Mouse (Mus musculus) Muller cell, postnatal 12 days (primary cell): ENCODE data around the gene Rhebl1.

Experiments used
- DNase-seq: peaks from one replicate; pipeline ENCODE4 v3.0.0-alpha.2; 2015; ENCODE audit errors: inconsistent ontology term

Rhebl1 gene

DNA sequence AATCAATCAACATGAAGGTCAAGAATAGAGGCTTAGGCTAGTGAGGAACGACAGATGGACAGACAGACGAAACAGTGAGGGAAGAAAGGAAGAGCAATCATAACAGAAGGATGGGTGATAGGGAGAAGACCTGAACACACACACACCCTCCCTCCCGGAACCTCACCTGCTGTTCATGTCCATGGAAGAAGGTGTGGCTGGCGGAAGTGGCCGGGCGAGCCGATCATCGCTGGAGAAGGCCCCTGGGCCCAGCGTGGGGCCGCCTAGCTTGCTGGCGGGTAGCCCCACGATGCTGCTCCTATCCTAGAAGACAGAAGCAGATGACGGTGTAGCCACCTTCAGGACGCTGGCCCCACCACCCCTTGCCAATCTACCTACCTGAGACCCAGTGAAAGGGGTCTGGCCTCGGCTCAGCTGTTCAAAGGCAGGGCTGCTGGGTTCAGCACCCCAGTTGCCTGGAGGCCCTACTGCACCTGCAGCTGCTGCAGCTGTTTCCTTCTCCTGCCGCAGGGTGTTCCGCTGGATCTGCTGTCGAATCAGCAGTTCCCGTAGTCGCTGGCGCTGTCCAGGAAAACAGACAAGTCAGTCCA, 43.0 kb downstream of the Rhebl1 start:
- DNase-seq: no peak

DNA sequence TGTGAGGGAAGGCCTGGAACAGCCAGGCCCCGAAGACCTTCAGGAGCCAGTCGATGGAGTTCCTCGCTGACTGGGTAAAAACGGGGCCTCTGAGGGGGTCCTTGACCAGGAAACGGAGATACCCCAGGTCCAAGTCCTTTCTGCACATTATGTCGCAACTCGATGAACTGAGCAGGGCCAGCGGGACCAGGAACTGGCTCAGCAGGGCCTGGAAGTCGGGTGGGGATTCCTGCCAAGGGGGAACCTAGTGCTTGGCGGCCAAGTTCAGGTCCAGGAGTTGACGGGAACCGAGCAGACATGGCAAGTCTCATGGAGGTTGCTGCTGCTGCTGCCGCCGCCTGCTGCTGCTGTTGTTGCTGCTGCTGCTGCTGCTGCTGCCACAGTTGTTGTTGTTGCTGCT, 43.7 kb downstream of the Rhebl1 start:
- no peak for DNase-seq

- DNase-seq: no peak
Observed at GRCm38 (mm10) chr15:98849956-98850600, 44.3 kb downstream of the Rhebl1 start.

GRCm38 (mm10) chr15:98849165-98849564, 45.2 kb downstream of the Rhebl1 start:
- DNase-seq: no peak

- DNase-seq: no peak
Observed at GRCm38 (mm10) chr15:98846140-98846539, 48.2 kb downstream of the Rhebl1 start.

- DNase-seq: no peak
Observed at GRCm38 (mm10) chr15:98845149-98845548, 49.2 kb downstream of the Rhebl1 start.

- DNase-seq: no peak
Observed at GRCm38 (mm10) chr15:98843595-98844223, 50.6 kb downstream of the Rhebl1 start.

DNA sequence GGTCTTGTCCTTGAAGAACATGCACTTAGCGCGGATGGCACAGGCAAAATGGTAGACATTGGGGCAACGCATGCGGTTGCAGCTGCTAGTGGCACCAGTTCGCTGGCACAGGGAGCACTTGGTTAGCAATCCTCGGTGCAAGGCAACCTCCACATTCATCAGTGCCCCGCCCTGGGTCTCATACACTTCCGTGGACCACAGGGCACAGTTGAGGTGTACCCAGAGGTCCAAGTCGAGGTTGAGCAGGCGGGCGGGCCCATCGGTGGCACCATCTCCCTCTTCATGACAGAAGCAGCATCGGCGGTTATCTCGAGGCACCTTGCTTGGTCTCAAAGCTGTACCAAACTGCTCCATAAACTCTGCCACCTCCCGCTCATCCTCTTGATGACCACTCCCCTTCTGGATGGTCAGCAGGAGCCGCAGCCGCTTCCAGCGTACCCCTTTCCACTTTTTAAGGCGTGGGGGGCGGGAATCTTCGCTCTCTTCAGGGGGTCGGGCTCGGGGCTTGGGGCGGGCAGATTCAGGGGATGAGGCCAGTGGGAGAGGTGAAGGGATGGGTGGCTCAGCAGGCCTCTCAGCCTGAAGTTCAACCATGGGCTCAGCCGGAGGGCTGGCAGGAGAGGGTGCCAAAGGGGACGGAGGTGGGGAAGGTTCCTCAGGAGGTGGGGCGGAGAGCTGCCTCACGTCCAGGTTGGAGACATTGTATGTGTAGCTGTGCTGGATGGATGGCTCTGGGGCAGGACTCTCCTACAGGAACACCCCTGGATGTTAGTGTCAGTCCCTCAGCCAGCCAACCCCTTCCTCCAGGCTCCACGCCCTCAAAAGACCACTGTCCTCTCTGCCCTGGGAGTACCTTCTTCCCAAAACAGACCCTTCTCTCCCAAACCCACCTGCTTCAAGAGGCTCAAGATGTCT, 54.4 kb downstream of the Rhebl1 start:
- DNase-seq: no peak

DNA sequence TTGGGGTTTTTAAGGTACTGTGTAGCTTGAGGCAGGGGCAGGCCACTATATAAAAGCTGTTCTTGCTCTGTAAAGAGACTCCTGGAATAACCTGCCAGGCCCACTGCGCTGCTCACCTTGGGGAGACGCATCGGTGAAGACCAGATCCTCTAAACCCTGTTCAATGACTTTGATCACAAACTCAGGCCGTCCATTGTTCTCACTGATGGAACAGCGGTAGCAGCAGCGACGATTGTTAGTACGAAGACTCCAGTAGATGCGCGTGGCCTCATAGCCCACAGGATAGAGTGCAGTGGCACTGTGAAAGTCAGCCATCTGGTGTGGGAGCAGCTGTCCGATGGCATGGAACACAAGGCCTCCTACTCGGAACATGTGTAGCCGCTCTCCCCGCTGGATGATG, 55.2 kb downstream of the Rhebl1 start:
- DNase-seq: no peak

GRCm38 (mm10) chr15:98837743-98838103, 56.6 kb downstream of the Rhebl1 start:
- DNase-seq: no peak

- DNase-seq: no peak
Observed at GRCm38 (mm10) chr15:98837006-98837742, 57.2 kb downstream of the Rhebl1 start.

GRCm38 (mm10) chr15:98835291-98835690, 59.0 kb downstream of the Rhebl1 start:
- no peak for DNase-seq

DNA sequence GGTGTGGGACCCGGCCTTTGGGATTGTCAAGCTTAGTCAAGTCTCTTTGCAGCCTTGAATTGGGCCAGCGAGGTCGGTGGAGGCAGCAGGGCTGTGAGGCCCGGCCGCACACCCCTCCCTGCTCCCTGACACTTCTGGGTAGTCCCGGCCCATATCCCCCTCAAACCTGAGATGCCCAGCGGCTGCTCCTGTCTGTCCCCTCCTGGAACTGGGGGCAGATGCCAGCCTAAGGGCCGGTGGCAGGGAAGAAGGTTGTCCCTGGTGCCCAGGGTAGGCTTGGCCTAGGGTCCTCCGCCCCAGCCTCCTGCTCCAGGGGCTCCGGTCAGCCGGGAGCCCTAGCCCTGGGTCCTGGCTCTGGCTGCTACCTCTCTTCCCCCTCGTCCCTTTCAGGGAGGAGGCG, 60.3 kb downstream of the Rhebl1 start:
- DNase-seq: no peak

GRCm38 (mm10) chr15:98833281-98833680, 61.1 kb downstream of the Rhebl1 start:
- DNase-seq: no peak

GRCm38 (mm10) chr15:98832161-98833058, 61.9 kb downstream of the Rhebl1 start:
- peak; percentile 18 for DNase-seq

GRCm38 (mm10) chr15:98831684-98832035, 62.7 kb downstream of the Rhebl1 start:
- no peak for DNase-seq

GRCm38 (mm10) chr15:98830736-98831683, 63.3 kb downstream of the Rhebl1 start, which contains the start of gene Prkag1:
TSS of gene Prkag1 (minus strand) at chr15:98831521.
- DNase-seq: peak; percentile 97
